Mouse (Mus musculus) neural tube, embryonic 15.5 days (tissue): ENCODE data around the gene Klhl8. TPM values are rescaled to one million over a fixed set of nuclear protein-coding genes. Genes with fewer than 3 reads are reported as not detected.
A peak's percentile ranks its signal among the peaks of the same experiment; 100 is the strongest.
"Not testable (repeated sequence)": the region's sequence is repeated elsewhere in the genome, so short reads cannot be mapped to it uniquely, and the experiment has no call there.

Experiments
- ATAC-seq: fragments of 200-750 bp; cut with Nextera tagmentation; 2 replicates; pipeline ENCODE4 v1.8.0; 2017; ENCODE audit warnings: mild to moderate bottlenecking, moderate TSS enrichment, moderate library complexity; ENCODE audit not compliant: low FRiP score
- H3K27ac ChIP-seq: fragments of 300-500 bp; sonication (generic); replicated peaks from 2 replicates; pipeline ENCODE4 v1.5.1; 2015; ENCODE audit warnings: mild to moderate bottlenecking, inconsistent platforms
- H3K27me3 ChIP-seq: fragments of 300-500 bp; sonication (generic); replicated peaks from 2 replicates; pipeline ENCODE4 v1.6.1; 2015; ENCODE audit warnings: inconsistent platforms
- H3K36me3 ChIP-seq: fragments of 300-500 bp; sonication (generic); 2 replicates; pipeline ENCODE4 v1.6.1; 2015; ENCODE audit warnings: inconsistent platforms
- H3K4me1 ChIP-seq: fragments of 300-500 bp; sonication (generic); 2 replicates; pipeline ENCODE4 v1.6.1; 2015; ENCODE audit warnings: inconsistent platforms
- H3K4me2 ChIP-seq: fragments of 300-500 bp; sonication (generic); 2 replicates; pipeline ENCODE4 v1.6.1; 2015; ENCODE audit warnings: inconsistent platforms, mild to moderate bottlenecking, moderate library complexity
- H3K4me3 ChIP-seq: fragments of 300-500 bp; sonication (generic); replicated peaks from 2 replicates; pipeline ENCODE4 v1.5.1; 2015; ENCODE audit warnings: mild to moderate bottlenecking, inconsistent platforms
- H3K9ac ChIP-seq: fragments of 300-500 bp; sonication (generic); replicated peaks from 2 replicates; pipeline ENCODE4 v1.6.1; 2015; ENCODE audit warnings: mild to moderate bottlenecking, inconsistent platforms
- H3K9me3 ChIP-seq: fragments of 300-500 bp; sonication (generic); replicated peaks from 2 replicates; pipeline ENCODE4 v1.6.1; 2016; ENCODE audit warnings: inconsistent platforms
- WGBS: fragments of 180-500 bp; shearing (Covaris S2); methylation state at CpG from one replicate; pipeline ENCODE4 v1.1.7; 2015; ENCODE audit warnings: mixed read lengths; 5-methylcytosine and 5-hydroxymethylcytosine counted together
- polyA plus RNA-seq: library from polyadenylated mRNA; unstranded; fragments of >200 nt; fragmentation: Nextera tagmentation; extraction: Ambion mirVana; gene quantifications from 2 replicates; pipeline ENCODE4 v1.2.1, GENCODE M21; 2015

Klhl8 gene
- 34.9 and 38.1 TPM in 2 replicates for polyA plus RNA-seq

DNA sequence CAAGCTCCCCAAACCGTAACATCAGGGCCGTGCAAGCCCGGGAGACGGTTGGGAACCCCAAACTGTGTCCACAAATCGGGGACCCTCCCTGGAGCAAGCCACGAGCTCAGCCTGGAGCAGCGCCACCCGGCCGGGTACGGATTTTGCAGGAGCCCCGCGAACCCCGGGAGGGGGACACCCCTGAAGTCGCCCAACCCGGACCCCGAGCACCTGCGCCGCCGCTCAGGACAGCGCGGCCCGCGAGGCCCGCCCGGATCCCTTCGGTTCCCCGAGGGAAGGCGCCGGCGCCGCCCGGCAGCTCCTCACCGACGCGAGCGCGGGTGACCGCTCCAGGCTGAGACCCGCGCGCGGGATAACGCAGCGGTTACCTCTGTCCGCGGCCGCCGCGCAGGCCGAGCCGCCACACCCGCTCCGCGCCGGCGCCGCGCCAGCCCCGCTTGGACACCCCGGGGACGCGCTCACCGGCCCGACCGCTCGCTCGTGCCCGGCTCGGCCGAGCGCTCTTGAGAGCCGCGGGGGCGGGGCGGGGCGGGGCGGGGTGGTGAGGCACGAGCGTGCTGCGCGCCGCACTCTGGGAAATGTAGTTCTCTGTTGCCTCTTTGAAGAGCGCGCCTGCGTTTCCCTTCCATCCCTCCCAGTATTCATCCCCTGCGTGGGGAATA lies at the start of gene Klhl8:
Gene Klhl8 (minus strand): TSS at position 512 of the 662 bp plus-strand sequence.
- Histone ChIP-seq H3K4me1 (peaks cover 5% of the 10 kb centered on the region), H3K4me2 (peak within 1 kb of the TSS; percentile 60), H3K9ac (peak within 1 kb of the TSS; percentile 91), H3K27ac (peak within 1 kb of the TSS; percentile 84), H3K4me3 (peak within 1 kb of the TSS; percentile 99), H3K9me3 (no peaks in the 10 kb centered on the region), H3K27me3 (no peaks in the 10 kb centered on the region), H3K36me3 (no peaks in the 10 kb centered on the region)
- WGBS: under 1% methylated on average over 67 of the region's 86 CpGs
- peak; percentile 97 for ATAC-seq

DNA sequence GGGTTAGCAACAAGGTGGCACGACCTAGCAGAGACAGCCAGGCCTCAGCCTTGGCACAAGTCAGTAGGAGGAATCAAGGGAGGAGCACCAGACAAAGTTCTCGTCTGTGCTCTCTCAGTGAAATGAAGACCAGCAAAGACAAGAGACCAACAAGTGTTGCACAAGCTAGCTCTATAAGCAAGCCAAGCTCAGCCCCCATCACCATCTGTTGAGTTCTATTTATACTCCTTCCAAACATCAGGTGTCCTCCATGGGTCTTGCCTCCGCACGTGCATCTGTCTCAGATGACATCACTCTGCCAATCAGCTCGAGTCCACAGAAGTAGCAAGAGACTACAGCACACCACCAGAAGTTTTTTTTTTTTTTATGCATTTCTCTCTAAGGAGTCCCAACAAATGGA lies 43.6 kb upstream of the Klhl8 start:
- no peak overlapping the region for H3K4me3 ChIP-seq
- no peaks in the 10 kb centered on the region for H3K36me3 ChIP-seq
- ATAC-seq: no peak
- no peaks in the 10 kb centered on the region for H3K9me3 ChIP-seq
- 79% methylated on average over 5 of the region's 5 CpGs for WGBS
- no peaks in the 10 kb centered on the region for H3K27me3 ChIP-seq
- H3K9ac ChIP-seq: no peak overlapping the region
- no peak overlapping the region for H3K4me2 ChIP-seq
- no peaks in the 10 kb centered on the region for H3K4me1 ChIP-seq
- H3K27ac ChIP-seq: no peak overlapping the region

DNA sequence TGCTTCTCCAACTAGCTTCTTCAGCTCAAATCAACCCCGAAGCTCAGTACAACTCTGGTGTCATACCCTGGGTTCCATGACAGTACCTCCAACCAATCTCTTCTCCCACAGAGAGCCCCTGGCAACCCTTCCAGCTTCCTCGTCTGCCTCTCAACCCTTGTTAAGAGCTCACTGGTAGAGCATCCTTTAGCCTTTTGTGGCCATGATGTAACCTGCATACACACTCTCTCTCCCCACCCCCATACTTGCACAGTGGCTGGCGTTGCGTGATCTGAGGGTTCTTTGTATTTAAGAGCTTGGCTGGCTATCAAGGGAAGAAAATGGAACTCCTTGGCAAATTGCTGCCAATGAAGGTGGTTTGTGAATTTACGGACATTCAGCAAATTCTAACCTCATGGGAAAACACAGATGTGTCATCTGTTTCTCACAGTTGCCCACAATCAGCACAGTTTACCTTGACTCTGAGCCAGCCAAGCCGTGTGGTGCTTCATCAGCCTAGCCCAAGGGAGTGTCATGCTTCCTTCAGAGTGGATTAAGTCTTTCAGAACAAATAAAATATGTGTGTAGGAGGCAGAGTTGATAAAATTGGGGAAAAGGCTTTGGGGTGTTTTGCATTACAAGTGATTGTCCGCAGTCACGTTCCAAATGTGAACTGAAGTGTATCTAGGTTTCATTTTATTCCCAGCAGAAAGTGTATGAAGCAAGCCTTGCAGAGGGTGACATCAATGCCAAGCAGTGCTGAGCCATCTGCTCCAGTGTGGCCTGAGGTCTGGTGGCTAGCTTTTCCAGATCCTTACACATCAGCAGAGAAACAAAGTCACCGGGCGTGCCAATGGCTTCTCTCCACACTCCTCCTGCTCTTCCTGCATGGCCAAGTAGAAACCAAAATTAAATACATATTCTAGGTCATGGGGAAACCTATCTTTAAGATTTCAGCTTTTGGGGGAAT lies 42.4 kb upstream of the Klhl8 start:
- no peaks in the 10 kb centered on the region for H3K9me3 ChIP-seq
- WGBS: 71% methylated on average over 10 of the region's 10 CpGs

DNA sequence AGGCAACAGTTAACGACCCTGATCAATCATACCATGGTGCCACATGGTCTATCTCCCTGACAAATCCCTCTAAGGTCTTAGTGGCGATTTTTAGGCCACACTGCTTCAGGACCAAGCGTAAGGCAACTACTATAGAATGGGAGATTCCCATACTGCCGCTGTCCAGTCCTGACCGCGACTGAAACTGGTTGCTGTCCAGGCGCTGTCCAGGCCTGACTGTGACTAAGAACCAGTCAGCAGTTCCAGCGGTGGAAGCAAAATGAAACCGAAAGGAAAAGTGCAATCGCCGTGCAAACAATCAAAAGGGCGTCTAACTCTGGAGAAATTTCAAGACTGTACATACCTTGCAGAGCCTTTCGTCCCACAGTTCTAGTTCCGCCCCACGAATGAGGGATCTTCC lies 39.1 kb upstream of the Klhl8 start:
- H3K4me2 ChIP-seq, H3K36me3 ChIP-seq, H3K4me3 ChIP-seq, H3K27ac ChIP-seq, H3K9ac ChIP-seq, H3K27me3 ChIP-seq, H3K9me3 ChIP-seq, H3K4me1 ChIP-seq, ATAC-seq: not testable (repeated sequence)
- WGBS: 95% methylated on average over 15 of the region's 15 CpGs

More for the DNA sequence above, 42.4 kb upstream of the Klhl8 start:
- Histone ChIP-seq H3K27ac (no peak overlapping the region), H3K4me2 (no peak overlapping the region), H3K36me3 (no peaks in the 10 kb centered on the region), H3K4me1 (no peaks in the 10 kb centered on the region), H3K4me3 (no peak overlapping the region), H3K27me3 (no peaks in the 10 kb centered on the region), H3K9ac (no peak overlapping the region)
- no peak for ATAC-seq

DNA sequence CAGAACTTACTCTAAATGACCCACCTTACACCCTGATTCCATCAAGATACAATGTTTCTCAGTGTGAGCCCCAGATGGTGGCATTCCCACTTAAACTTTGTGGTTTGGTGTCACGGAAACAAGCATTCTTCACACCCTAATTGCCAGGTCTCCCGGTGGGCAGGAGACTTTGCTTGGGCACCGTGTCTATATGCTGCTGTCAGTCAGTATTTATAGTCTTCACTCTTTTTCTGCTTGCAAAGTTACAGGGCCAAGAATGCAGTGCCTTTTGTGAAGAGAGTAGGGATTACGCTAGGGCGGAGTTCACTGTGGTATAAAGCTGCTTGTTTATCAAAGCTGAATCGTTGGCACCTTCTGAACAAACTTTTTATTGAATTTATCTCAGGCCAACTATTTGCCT lies 32.1 kb upstream of the Klhl8 start:
- Histone ChIP-seq H3K4me3 (no peak overlapping the region), H3K36me3 (no peaks in the 10 kb centered on the region), H3K27me3 (peaks cover 20% of the 10 kb centered on the region), H3K4me1 (peaks cover 15% of the 10 kb centered on the region), H3K9ac (no peak overlapping the region), H3K27ac (no peak overlapping the region), H3K4me2 (no peak overlapping the region), H3K9me3 (no peaks in the 10 kb centered on the region)
- WGBS: 16% methylated on average over 6 of the region's 6 CpGs
- no peak for ATAC-seq

DNA sequence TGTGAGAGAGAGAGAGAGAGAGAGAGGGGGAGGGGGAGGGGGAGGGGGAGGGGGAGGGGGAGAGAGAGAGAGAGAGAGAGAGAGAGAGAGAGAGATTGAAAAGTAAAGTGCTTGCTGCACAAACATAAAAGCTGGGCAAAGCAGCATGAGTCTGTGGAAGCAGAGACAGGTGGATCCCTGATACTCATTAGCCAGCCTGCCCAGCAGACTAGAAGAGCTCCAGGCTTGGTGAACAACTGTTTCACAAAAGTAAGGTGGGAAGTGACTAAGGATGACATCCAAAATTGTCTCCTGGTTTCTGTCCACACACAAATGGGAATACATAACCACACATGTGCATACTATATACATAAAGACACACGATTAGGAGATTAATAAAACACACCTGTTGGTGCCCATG lies 28.8 kb upstream of the Klhl8 start:
- 77% methylated on average over 1 of the region's 1 CpGs for WGBS
- peaks cover 17% of the 10 kb centered on the region for H3K27me3 ChIP-seq

DNA sequence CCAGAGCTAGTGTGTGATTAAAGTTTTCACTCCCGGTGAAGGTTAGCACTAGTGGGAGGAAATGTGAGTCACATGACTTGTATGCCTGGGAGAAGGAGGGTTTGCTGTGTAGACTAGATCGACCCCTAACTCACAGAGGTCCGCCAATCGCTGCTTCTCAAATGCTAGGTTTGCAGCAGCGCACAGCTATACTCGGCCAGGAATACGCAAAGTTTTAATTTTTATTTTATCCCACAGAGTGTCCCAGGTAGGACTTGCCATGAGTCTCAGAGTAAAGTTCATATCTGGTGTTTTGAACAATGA lies 28.2 kb upstream of the Klhl8 start:
- Histone ChIP-seq H3K9ac (no peak overlapping the region), H3K4me3 (no peak overlapping the region), H3K36me3 (no peaks in the 10 kb centered on the region), H3K9me3 (no peaks in the 10 kb centered on the region), H3K27ac (no peak overlapping the region), H3K4me1 (peaks cover 25% of the 10 kb centered on the region), H3K4me2 (no peak overlapping the region), H3K27me3 (peaks cover 12% of the 10 kb centered on the region)
- ATAC-seq: peak; percentile 58; the same call in 1 of the 2 replicates
- 53% methylated on average over 7 of the region's 7 CpGs for WGBS

More for the DNA sequence above, 28.8 kb upstream of the Klhl8 start:
- H3K4me1 ChIP-seq: peaks cover 25% of the 10 kb centered on the region
- no peak overlapping the region for H3K27ac ChIP-seq
- no peak overlapping the region for H3K9ac ChIP-seq
- ATAC-seq: no peak
- H3K4me2 ChIP-seq: no peak overlapping the region
- no peaks in the 10 kb centered on the region for H3K9me3 ChIP-seq
- no peaks in the 10 kb centered on the region for H3K36me3 ChIP-seq
- no peak overlapping the region for H3K4me3 ChIP-seq

DNA sequence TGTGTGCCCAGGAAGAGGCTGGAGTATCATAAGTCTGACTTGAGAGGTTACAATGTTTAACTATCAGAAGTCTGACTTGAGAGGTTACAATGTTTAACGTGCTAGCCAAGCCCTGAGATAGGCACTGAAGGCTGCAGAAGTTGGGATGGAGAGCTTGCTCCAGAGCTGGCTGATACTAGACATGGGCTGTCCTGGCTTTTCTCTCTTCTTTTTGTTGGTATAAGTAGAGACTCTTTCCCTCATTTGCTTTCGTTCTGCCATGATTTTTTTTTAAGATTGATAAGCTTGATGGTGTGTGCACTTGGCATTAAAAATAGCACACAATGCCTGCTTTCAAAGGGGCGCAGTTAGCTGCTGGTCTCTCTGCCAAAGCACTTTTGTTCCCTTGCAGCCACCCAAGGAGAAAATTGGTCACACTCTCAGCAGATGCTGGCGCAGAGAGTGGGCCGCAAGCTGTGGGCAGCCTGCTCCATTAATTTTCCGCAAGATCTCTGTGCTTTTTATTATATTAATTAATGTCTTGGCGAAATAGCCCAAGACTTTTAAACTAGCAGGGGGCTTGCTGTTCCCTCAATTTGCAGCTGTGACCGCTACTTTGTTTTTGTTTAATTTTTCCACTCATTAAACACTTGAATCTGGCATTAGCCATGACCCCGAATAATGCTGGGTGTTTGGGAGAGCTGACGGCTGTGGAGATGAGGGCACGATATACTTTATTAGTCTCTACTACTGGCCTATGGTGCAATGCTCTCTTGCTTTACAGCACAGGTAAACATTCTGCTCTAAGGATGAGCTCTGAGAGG lies 27.7 kb upstream of the Klhl8 start:
- 0 out of 2 replicates have a peak overlapping the region, but pooled peaks have one; percentile 19 for H3K27ac ChIP-seq

DNA sequence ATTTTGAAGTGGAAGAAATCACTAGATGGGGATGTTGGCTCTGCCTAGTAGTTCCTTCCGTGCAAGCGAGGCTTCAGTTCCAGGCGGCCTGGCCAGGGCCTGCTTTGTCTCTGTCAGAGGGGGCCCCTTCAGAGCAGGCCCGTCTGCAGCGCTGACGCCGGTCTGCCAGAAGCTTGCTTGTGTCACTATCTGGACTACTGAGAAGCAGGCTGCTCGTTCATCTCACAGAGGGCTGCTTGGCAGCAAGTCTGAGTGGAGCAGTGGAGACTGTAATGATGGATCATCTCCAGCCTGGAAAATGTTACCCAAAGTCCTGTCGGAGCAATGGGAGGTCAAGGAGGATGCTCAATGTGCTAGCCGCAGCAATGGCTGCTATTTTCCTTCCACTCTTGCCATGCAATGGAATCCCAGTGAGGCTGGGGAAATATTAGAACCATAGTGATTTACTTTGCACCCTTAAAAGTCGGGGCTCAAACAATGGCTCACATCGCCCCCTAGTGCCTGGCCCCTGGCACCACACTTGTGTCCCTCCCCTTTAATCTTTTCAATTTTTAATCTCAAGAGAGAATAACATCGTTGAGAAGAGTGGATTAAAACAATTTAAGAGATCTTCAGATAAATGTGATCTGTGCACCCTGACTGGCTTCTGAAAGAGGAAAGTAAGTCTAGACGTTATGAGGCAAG lies 26.0 kb upstream of the Klhl8 start:
- H3K27ac ChIP-seq: no peak overlapping the region; the same call in 1 of the 2 replicates
- H3K4me2 ChIP-seq: no peak overlapping the region

More for the DNA sequence above, 27.7 kb upstream of the Klhl8 start:
- Histone ChIP-seq H3K36me3 (no peaks in the 10 kb centered on the region), H3K9ac (no peak overlapping the region), H3K4me1 (peaks cover 25% of the 10 kb centered on the region), H3K9me3 (no peaks in the 10 kb centered on the region), H3K27me3 (peaks cover 8% of the 10 kb centered on the region), H3K4me2 (no peak overlapping the region), H3K4me3 (no peak overlapping the region)
- 11% methylated on average over 11 of the region's 11 CpGs for WGBS
- peak; percentile 70 for ATAC-seq

DNA sequence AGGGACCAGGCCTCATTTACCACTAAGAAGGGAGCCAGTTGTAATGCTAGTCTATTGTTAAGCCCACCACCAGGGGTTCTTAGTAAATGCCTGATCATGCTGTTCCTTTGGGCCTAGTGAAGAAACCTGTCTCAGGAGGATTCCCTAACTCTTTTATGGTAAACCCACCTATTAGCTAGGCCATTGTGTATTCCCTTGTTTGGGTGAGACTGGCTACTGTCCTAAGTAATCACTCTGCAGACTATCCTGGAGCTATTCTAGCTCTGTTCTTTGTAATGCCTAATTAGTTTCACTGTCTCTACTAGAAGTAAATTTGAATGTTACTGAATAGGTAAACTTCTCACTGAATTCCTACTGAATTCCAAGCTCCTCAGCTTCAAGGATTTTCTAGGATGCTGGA lies 20.9 kb upstream of the Klhl8 start:
- not testable (repeated sequence) for H3K27ac ChIP-seq, H3K4me1 ChIP-seq, H3K9ac ChIP-seq, H3K4me2 ChIP-seq, H3K4me3 ChIP-seq, H3K9me3 ChIP-seq, H3K36me3 ChIP-seq, ATAC-seq
- peaks cover 17% of the 10 kb centered on the region; the same call in 1 of the 2 replicates for H3K27me3 ChIP-seq

More for the DNA sequence above, 26.0 kb upstream of the Klhl8 start:
- Histone ChIP-seq H3K36me3 (no peaks in the 10 kb centered on the region), H3K9ac (no peak overlapping the region), H3K9me3 (no peaks in the 10 kb centered on the region; the same call in 1 of the 2 replicates), H3K27me3 (peaks cover under 1% of the 10 kb centered on the region), H3K4me3 (no peak overlapping the region), H3K4me1 (peaks cover 23% of the 10 kb centered on the region)
- ATAC-seq: peak; percentile 46; the same call in 1 of the 2 replicates
- 36% methylated on average over 14 of the region's 14 CpGs for WGBS

DNA sequence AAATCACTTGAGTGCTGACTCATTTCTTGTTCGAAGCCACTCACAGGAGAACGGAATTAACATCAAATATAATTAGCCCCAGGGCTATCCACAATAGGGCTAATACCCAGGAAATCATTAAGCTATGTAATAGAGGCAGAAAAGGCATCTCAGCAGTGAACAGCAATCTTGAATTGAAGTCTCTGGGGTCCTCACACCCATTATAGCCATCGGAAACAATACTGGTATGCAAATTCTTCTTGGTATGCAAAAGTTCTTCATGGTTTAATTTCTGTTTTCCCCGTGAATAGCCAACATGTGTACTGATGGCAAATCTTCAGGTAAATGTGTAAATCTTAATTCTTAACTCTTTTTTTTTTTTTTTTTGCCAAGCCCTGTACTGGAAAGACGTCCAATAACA lies 19.5 kb upstream of the Klhl8 start:
- ATAC-seq: no peak
- no peaks in the 10 kb centered on the region; the same call in 1 of the 2 replicates for H3K9me3 ChIP-seq
- 45% methylated on average over 5 of the region's 5 CpGs for WGBS

More for the DNA sequence above, 19.5 kb upstream of the Klhl8 start:
- H3K27ac ChIP-seq: no peak overlapping the region
- no peaks in the 10 kb centered on the region for H3K36me3 ChIP-seq
- peaks cover 9% of the 10 kb centered on the region for H3K4me1 ChIP-seq
- H3K9ac ChIP-seq: no peak overlapping the region
- H3K4me3 ChIP-seq: no peak overlapping the region
- no peak overlapping the region for H3K4me2 ChIP-seq
- peaks cover 17% of the 10 kb centered on the region; the same call in 1 of the 2 replicates for H3K27me3 ChIP-seq
